Comparison of ENCODE assay signal across 21 mouse cellular contexts in genomic region chr7:67989376-67989775, GRCm38 (mm10). TPM values are rescaled to one million over a fixed set of nuclear protein-coding genes. Genes with fewer than 3 reads are reported as not detected.
DNase-seq lines count a peak whose midpoint lies in the region; ATAC-seq lines count a peak whose summit lies in the region.
"Had no signal": no experiment of that assay in that cellular context is flagged by ENCODE, and none has a peak within 500 bp of the region (broad histone marks: within the 10 kb centered on the region; RNA-seq: fewer than 3 reads in every experiment).

No protein-coding gene starts in this region.

- H3K4me1 ChIP-seq in megakaryocyte, embryonic 14.5 days = peaks cover 85% of the 10 kb centered on the region

- peak overlapping the region; percentile 79 for H3K4me3 ChIP-seq in megakaryocyte, embryonic 14.5 days (replicated peaks)
- H3K4me3 ChIP-seq: embryonic facial prominence, embryonic 12.5 days; embryonic facial prominence, embryonic 15.5 days; hindbrain, embryonic 12.5 days; hindbrain, embryonic 15.5 days had no signal

- no peaks in the 10 kb centered on the region for H3K9me3 ChIP-seq in megakaryocyte, embryonic 14.5 days
- H3K9me3 ChIP-seq: embryonic facial prominence, embryonic 12.5 days; embryonic facial prominence, embryonic 15.5 days; hindbrain, embryonic 12.5 days; hindbrain, embryonic 15.5 days had no signal

- no peaks in the 10 kb centered on the region for H3K27me3 ChIP-seq in megakaryocyte, embryonic 14.5 days (replicated peaks)
- H3K27me3 ChIP-seq: embryonic facial prominence, embryonic 12.5 days; embryonic facial prominence, embryonic 15.5 days; hindbrain, embryonic 12.5 days; hindbrain, embryonic 15.5 days had no signal

- DNase-seq in frontal cortex, adult 2 months (ENCODE audit: extremely low spot score in 1 of 2, low spot score in 1 of 2) = no peak
- DNase-seq in brain, adult 2 months (ENCODE audit: low read depth, low spot score) = peak; percentile 29
- DNase-seq in retina, postnatal 1 day = no peak
- DNase-seq in cerebellum, adult 11 months = no peak
- DNase-seq: adrenal gland, postnatal 10 days; adrenal gland, postnatal 36 days; cerebellum, adult 18-20 months; cerebellum, adult 9-10 months; cerebellum, postnatal 14 days; forebrain, postnatal 0 days; gastrocnemius, postnatal 10 days; gastrocnemius, postnatal 36 days; heart, adult 11 months had no signal

- ATAC-seq in frontal cortex, adult (ENCODE audit: low TSS enrichment) = peak; percentile 68
- ATAC-seq: forebrain, embryonic 14.5 days; forebrain, postnatal 0 days; intestine, postnatal 0 days had no signal

- peaks cover 18% of the 10 kb centered on the region for H3K36me3 ChIP-seq in megakaryocyte, embryonic 14.5 days (replicated peaks; ENCODE audit: low read length)
- H3K36me3 ChIP-seq: embryonic facial prominence, embryonic 15.5 days; hindbrain, embryonic 12.5 days; hindbrain, embryonic 15.5 days had no signal

RNA-seq across cellular contexts. Expression of gene Igf1r, which starts 36.7 kb away (rescaled TPM):
- 23.0 and 24.4 TPM in 2 replicates for polyA plus RNA-seq in frontal cortex, adult 2 months (2012; rRNA removed)
- 8.7 and 14.2 TPM in 2 replicates for polyA plus RNA-seq in megakaryocyte, embryonic 14.5 days (2012; ENCODE audit: insufficient read depth, low replicate concordance)
